Mouse (Mus musculus): ENCODE data around the gene Dcst1.

- no peak for TF ChIP-seq HCFC1 (IDR thresholded peaks at IDR 0.05; ENCODE audit: borderline replicate concordance, insufficient read depth, low read length)
- no peak for TF ChIP-seq ZC3H11A (IDR thresholded peaks at IDR 0.05; ENCODE audit: borderline replicate concordance, low read depth, low read length)
- TF ChIP-seq CHD2 (IDR thresholded peaks at IDR 0.05; ENCODE audit: low read depth, low read length): no peak
- no peak for TF ChIP-seq ZNF384 (IDR thresholded peaks at IDR 0.05; ENCODE audit: low read depth, low read length)
These were observed 36.4 kb downstream of the Dcst1 start for GRCm38 (mm10) chr3:89328623-89329022.
